Mouse (Mus musculus): ENCODE results near the gene Mfap1a. TPM values are rescaled to one million over a fixed set of nuclear protein-coding genes. Genes with fewer than 3 reads are reported as not detected.

Gene Mfap1a
- polyA plus RNA-seq, 1 experiment from 2014 or later: 30.9 TPM

- ATAC-seq (ENCODE audit: low FRiP score) (peak; percentile 99), DNase-seq (ENCODE audit: low spot score) (peak; percentile 99)
- peak within 1 kb of the TSS; percentile 82 for H3K4me2 ChIP-seq (replicated peaks; ENCODE audit: low read depth, low read length)
- H3K9me3 ChIP-seq (ENCODE audit: control insufficient read depth, low read length): no peaks in the 10 kb centered on the region
- peak within 1 kb of the TSS; percentile 91 for H3K27ac ChIP-seq (ENCODE audit: low read depth, low read length)
- H3K9ac ChIP-seq (ENCODE audit: low read depth, low read length): peak within 1 kb of the TSS; percentile 96
- no peaks in the 10 kb centered on the region; the same call in 1 of the 2 replicates for H3K36me3 ChIP-seq (ENCODE audit: control insufficient read depth, insufficient read depth, low read length)
- under 1% methylated on average over 59 of the region's 74 CpGs for WGBS
- H3K4me1 ChIP-seq (replicated peaks; ENCODE audit: control insufficient read depth, insufficient read depth, low read length): 0 out of 2 replicates have a peak, but pooled peaks cover 2% of the 10 kb centered on the region
- no peaks in the 10 kb centered on the region for H3K27me3 ChIP-seq (ENCODE audit: control insufficient read depth, insufficient read depth, low read length)
- H3K4me3 ChIP-seq (ENCODE audit: low read depth, low read length): peak within 1 kb of the TSS; percentile 94
Observed at GRCm38 (mm10) chr2:121448739-121449535, 57.5 kb downstream of the Mfap1a start, which contains the start of gene Serf2. Gene Serf2 (plus strand): TSS chr2:121449195.

GRCm38 (mm10) chr2:121448136-121448535 is 58.3 kb downstream of the Mfap1a start:
- Histone ChIP-seq H3K9me3 (ENCODE audit: control insufficient read depth, low read length) (no peaks in the 10 kb centered on the region), H3K4me3 (ENCODE audit: low read depth, low read length) (peak overlapping the region; percentile 94), H3K27ac (ENCODE audit: low read depth, low read length) (peak overlapping the region; percentile 61), H3K4me1 (replicated peaks; ENCODE audit: control insufficient read depth, insufficient read depth, low read length) (0 out of 2 replicates have a peak, but pooled peaks cover 2% of the 10 kb centered on the region), H3K27me3 (ENCODE audit: control insufficient read depth, insufficient read depth, low read length) (no peaks in the 10 kb centered on the region), H3K9ac (ENCODE audit: low read depth, low read length) (peak overlapping the region; percentile 29; the same call in 1 of the 2 replicates), H3K4me2 (replicated peaks; ENCODE audit: low read depth, low read length) (peak overlapping the region; percentile 60), H3K36me3 (ENCODE audit: control insufficient read depth, insufficient read depth, low read length) (no peaks in the 10 kb centered on the region; the same call in 1 of the 2 replicates)
- DNase-seq (ENCODE audit: low spot score) (peak; percentile 49), ATAC-seq (ENCODE audit: low FRiP score) (no peak)
- WGBS: 19% methylated on average over 9 of the region's 9 CpGs

GRCm38 (mm10) chr2:121447006-121447405 is 59.5 kb downstream of the Mfap1a start:
- Histone ChIP-seq H3K9me3 (ENCODE audit: control insufficient read depth, low read length) (no peaks in the 10 kb centered on the region), H3K4me3 (ENCODE audit: low read depth, low read length) (no peak overlapping the region), H3K27me3 (ENCODE audit: control insufficient read depth, insufficient read depth, low read length) (peaks cover 8% of the 10 kb centered on the region), H3K4me1 (replicated peaks; ENCODE audit: control insufficient read depth, insufficient read depth, low read length) (peaks cover 7% of the 10 kb centered on the region; the same call in 1 of the 2 replicates), H3K36me3 (ENCODE audit: control insufficient read depth, insufficient read depth, low read length) (no peaks in the 10 kb centered on the region; the same call in 1 of the 2 replicates), H3K9ac (ENCODE audit: low read depth, low read length) (no peak overlapping the region), H3K4me2 (replicated peaks; ENCODE audit: low read depth, low read length) (no peak overlapping the region), H3K27ac (ENCODE audit: low read depth, low read length) (no peak overlapping the region)
- 85% methylated on average over 3 of the region's 3 CpGs for WGBS
- DNase-seq (ENCODE audit: low spot score) (no peak), ATAC-seq (ENCODE audit: low FRiP score) (no peak)

GRCm38 (mm10) chr2:121446506-121446905 is 60.0 kb downstream of the Mfap1a start:
- WGBS: 83% methylated on average over 4 of the region's 4 CpGs
- no peak overlapping the region for H3K4me2 ChIP-seq (replicated peaks; ENCODE audit: low read depth, low read length)
- H3K9me3 ChIP-seq (ENCODE audit: control insufficient read depth, low read length): no peaks in the 10 kb centered on the region
- H3K4me1 ChIP-seq (replicated peaks; ENCODE audit: control insufficient read depth, insufficient read depth, low read length): peaks cover 11% of the 10 kb centered on the region; the same call in 1 of the 2 replicates
- DNase-seq (ENCODE audit: low spot score): no peak
- no peak overlapping the region for H3K27ac ChIP-seq (ENCODE audit: low read depth, low read length)
- no peak overlapping the region for H3K4me3 ChIP-seq (ENCODE audit: low read depth, low read length)
- H3K27me3 ChIP-seq (ENCODE audit: control insufficient read depth, insufficient read depth, low read length): peaks cover 13% of the 10 kb centered on the region
- ATAC-seq (ENCODE audit: low FRiP score): no peak
- H3K36me3 ChIP-seq (ENCODE audit: control insufficient read depth, insufficient read depth, low read length): no peaks in the 10 kb centered on the region; the same call in 1 of the 2 replicates
- no peak overlapping the region for H3K9ac ChIP-seq (ENCODE audit: low read depth, low read length)

- no peak overlapping the region for H3K4me2 ChIP-seq (replicated peaks; ENCODE audit: low read depth, low read length)
- H3K27me3 ChIP-seq (ENCODE audit: control insufficient read depth, insufficient read depth, low read length): peaks cover 17% of the 10 kb centered on the region
- DNase-seq (ENCODE audit: low spot score): no peak
- no peaks in the 10 kb centered on the region for H3K36me3 ChIP-seq (ENCODE audit: control insufficient read depth, insufficient read depth, low read length)
- H3K27ac ChIP-seq (ENCODE audit: low read depth, low read length): no peak overlapping the region
- no peaks in the 10 kb centered on the region for H3K9me3 ChIP-seq (ENCODE audit: control insufficient read depth, low read length)
- WGBS: 91% methylated on average over 3 of the region's 3 CpGs
- H3K4me3 ChIP-seq (ENCODE audit: low read depth, low read length): no peak overlapping the region
- peaks cover 9% of the 10 kb centered on the region; the same call in 1 of the 2 replicates for H3K4me1 ChIP-seq (replicated peaks; ENCODE audit: control insufficient read depth, insufficient read depth, low read length)
- ATAC-seq (ENCODE audit: low FRiP score): no peak
- no peak overlapping the region for H3K9ac ChIP-seq (ENCODE audit: low read depth, low read length)
Observed at GRCm38 (mm10) chr2:121445117-121445516, 61.3 kb downstream of the Mfap1a start.

GRCm38 (mm10) chr2:121444178-121444577 is 62.3 kb downstream of the Mfap1a start, which contains the start of gene Ell3:
Gene Ell3 (minus strand): TSS chr2:121444278.
- H3K27ac ChIP-seq (ENCODE audit: low read depth, low read length): no peak within 1 kb of the TSS
- H3K4me2 ChIP-seq (replicated peaks; ENCODE audit: low read depth, low read length): no peak within 1 kb of the TSS; the same call in 1 of the 2 replicates
- 77% methylated on average over 1 of the region's 1 CpGs for WGBS
- H3K9me3 ChIP-seq (ENCODE audit: control insufficient read depth, low read length): no peaks in the 10 kb centered on the region
- H3K27me3 ChIP-seq (ENCODE audit: control insufficient read depth, insufficient read depth, low read length): peaks cover 17% of the 10 kb centered on the region
- no peak within 1 kb of the TSS for H3K4me3 ChIP-seq (ENCODE audit: low read depth, low read length)
- DNase-seq (ENCODE audit: low spot score) (no peak), ATAC-seq (ENCODE audit: low FRiP score) (no peak)
- H3K9ac ChIP-seq (ENCODE audit: low read depth, low read length): no peak within 1 kb of the TSS
- H3K36me3 ChIP-seq (ENCODE audit: control insufficient read depth, insufficient read depth, low read length): no peaks in the 10 kb centered on the region
- H3K4me1 ChIP-seq (replicated peaks; ENCODE audit: control insufficient read depth, insufficient read depth, low read length): peaks cover 9% of the 10 kb centered on the region; the same call in 1 of the 2 replicates

- DNase-seq (ENCODE audit: low spot score): no peak
- no peaks in the 10 kb centered on the region for H3K9me3 ChIP-seq (ENCODE audit: control insufficient read depth, low read length)
- peaks cover 9% of the 10 kb centered on the region; the same call in 1 of the 2 replicates for H3K4me1 ChIP-seq (replicated peaks; ENCODE audit: control insufficient read depth, insufficient read depth, low read length)
- H3K4me2 ChIP-seq (replicated peaks; ENCODE audit: low read depth, low read length): peak overlapping the region; percentile 58
- no peak overlapping the region for H3K9ac ChIP-seq (ENCODE audit: low read depth, low read length)
- H3K27ac ChIP-seq (ENCODE audit: low read depth, low read length): no peak overlapping the region
- 17% methylated on average over 8 of the region's 8 CpGs for WGBS
- 0 out of 2 replicates have a peak overlapping the region, but pooled peaks have one; percentile 13 for H3K4me3 ChIP-seq (ENCODE audit: low read depth, low read length)
- H3K27me3 ChIP-seq (ENCODE audit: control insufficient read depth, insufficient read depth, low read length): peaks cover 17% of the 10 kb centered on the region
- no peaks in the 10 kb centered on the region for H3K36me3 ChIP-seq (ENCODE audit: control insufficient read depth, insufficient read depth, low read length)
- ATAC-seq (ENCODE audit: low FRiP score): no peak
Observed at GRCm38 (mm10) chr2:121443068-121443349, 63.5 kb downstream of the Mfap1a start.

GRCm38 (mm10) chr2:121442259-121443067 is 64.0 kb downstream of the Mfap1a start:
- peaks cover 9% of the 10 kb centered on the region; the same call in 1 of the 2 replicates for H3K4me1 ChIP-seq (replicated peaks; ENCODE audit: control insufficient read depth, insufficient read depth, low read length)
- ATAC-seq (ENCODE audit: low FRiP score) (peak; percentile 63), DNase-seq (ENCODE audit: low spot score) (peak; percentile 52)
- 2% methylated on average over 29 of the region's 30 CpGs for WGBS
- H3K4me2 ChIP-seq (replicated peaks; ENCODE audit: low read depth, low read length): peak overlapping the region; percentile 58
- H3K9ac ChIP-seq (ENCODE audit: low read depth, low read length): peak overlapping the region; percentile 40; the same call in 1 of the 2 replicates
- H3K27ac ChIP-seq (ENCODE audit: low read depth, low read length): no peak overlapping the region
- peak overlapping the region; percentile 30 for H3K4me3 ChIP-seq (ENCODE audit: low read depth, low read length)
- no peaks in the 10 kb centered on the region for H3K9me3 ChIP-seq (ENCODE audit: control insufficient read depth, low read length)
- H3K27me3 ChIP-seq (ENCODE audit: control insufficient read depth, insufficient read depth, low read length): peaks cover 17% of the 10 kb centered on the region
- no peaks in the 10 kb centered on the region for H3K36me3 ChIP-seq (ENCODE audit: control insufficient read depth, insufficient read depth, low read length)
